Mouse (Mus musculus) layer of hippocampus, adult 2 months (tissue): ENCODE results near the gene Entpd4b. TPM values are rescaled to one million over a fixed set of nuclear protein-coding genes. Genes with fewer than 3 reads are reported as not detected.
"Not testable (repeated sequence)": the region's sequence is repeated elsewhere in the genome, so short reads cannot be mapped to it uniquely, and the experiment has no call there.

ENCODE experiments used
- DNase-seq, 2 experiments: peaks; one replicate each; pipeline ENCODE4 v3.0.0; 2022; ENCODE audit warnings: low spot score in 2 of 2
- H3K27ac ChIP-seq: fragments of 200-600 bp; 2 replicates; pipeline ENCODE4 v1.8.1; 2022
- H3K4me3 ChIP-seq: fragments of 200-600 bp; 2 replicates; pipeline ENCODE4 v1.8.1; 2022; ENCODE audit warnings: mild to moderate bottlenecking
- long read RNA-seq, 2 experiments: library from polyadenylated mRNA; stranded (forward); transcript quantifications; one replicate each; pipeline ENCODE4 v2.0.0; 2021; ENCODE audit warnings: borderline mapping rate in 2 of 2
- total RNA-seq, 2 experiments: library from RNA; stranded (reverse); gene quantifications; 2 replicates each; pipeline ENCODE4 v1.2.3; 2021

The Entpd4b gene
- total RNA-seq, result 10 to 100 TPM; 32.9 to 34.7 TPM
- long read RNA-seq, experiment 1, transcript Entpd4b-204 (13 exons, 3,589 nt), result major isoform, 23 of 73 reads
- long read RNA-seq, experiment 1, partial matches to known transcripts, result 1 of 73 reads
- long read RNA-seq, experiment 1, other reads (novel, unspliced or antisense), result 48 of 73 reads
- long read RNA-seq, experiment 2, transcript Entpd4b-204 (13 exons, 3,589 nt), result major isoform, 33 of 109 reads
- long read RNA-seq, experiment 2, partial matches to known transcripts, result 3 of 109 reads
- long read RNA-seq, experiment 2, other reads (novel, unspliced or antisense), result 73 of 109 reads

DNA sequence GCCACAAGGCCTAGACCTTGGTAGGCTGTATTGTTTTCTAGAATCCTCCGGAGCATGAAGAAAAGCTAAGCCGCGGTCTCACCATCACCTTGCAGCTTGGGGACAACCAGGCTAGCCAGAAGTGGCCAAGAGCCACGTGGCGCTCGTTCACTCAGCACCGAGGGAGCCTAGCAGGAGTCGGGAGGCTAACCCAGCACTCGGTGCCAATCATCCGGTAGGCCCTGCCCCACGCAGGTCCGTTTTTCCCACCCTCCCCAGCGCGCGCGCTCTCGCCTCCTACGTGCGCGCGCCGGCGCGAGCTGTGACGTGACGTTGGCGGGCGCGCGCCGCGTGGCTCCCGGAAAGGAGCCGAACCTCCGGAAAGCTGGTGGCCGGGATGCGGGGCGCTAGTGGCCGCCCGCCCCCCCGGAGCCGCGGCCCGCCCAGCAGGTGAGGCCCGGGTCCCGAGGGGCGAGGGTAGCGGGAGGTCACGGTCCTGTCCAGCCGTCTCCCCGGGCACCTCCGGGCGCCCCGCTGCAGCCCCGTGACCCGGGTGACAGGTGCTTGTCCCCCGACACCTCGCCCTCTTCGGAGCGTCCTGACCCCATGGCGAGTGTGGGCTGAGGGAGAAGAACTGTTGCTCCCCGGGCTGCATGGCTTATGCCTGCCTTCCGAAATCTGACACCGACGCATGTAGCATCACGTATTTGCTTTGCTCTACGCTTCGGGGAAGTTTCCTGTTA lies at the start of gene Entpd4b:
Gene Entpd4b, plus strand, starts transcription at position 315 of the 722 bp plus-strand sequence.
- not testable (repeated sequence) for DNase-seq, H3K4me3 ChIP-seq, H3K27ac ChIP-seq

GRCm38 (mm10) chr14:69507000-69507399 lies 48.2 kb upstream of the Entpd4b start:
- H3K27ac ChIP-seq, H3K4me3 ChIP-seq, DNase-seq: not testable (repeated sequence)

DNA sequence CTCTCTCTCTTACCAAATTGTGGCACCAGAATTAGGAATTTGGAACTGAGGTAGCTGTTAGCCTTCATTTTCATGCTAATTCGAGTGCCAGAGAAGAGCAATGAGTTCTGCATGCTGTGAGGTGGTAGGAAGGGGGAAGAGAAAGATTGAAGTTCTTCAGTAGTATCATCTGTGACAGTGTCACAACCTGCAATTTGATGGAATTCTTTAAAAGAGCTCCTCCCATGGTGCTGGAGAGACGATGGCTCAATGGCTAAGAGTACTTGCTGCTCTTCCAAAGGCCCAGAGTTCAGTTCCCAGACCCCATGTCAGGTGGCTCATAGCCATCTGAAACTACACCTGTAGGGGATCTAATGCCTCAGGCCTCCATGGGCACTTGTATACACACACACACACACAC lies 42.8 kb upstream of the Entpd4b start, which contains the start of gene Gm27179:
Gene Gm27179, minus strand, starts transcription at position 101 of the 400 bp plus-strand sequence.
- not testable (repeated sequence) for DNase-seq, H3K4me3 ChIP-seq, H3K27ac ChIP-seq

- DNase-seq, H3K27ac ChIP-seq: not testable (repeated sequence)
Measured at GRCm38 (mm10) chr14:69520810-69521209, 34.4 kb upstream of the Entpd4b start.

GRCm38 (mm10) chr14:69523001-69523400 lies 32.2 kb upstream of the Entpd4b start:
- H3K27ac ChIP-seq, H3K4me3 ChIP-seq, DNase-seq: not testable (repeated sequence)

More at GRCm38 (mm10) chr14:69520810-69521209, 34.4 kb upstream of the Entpd4b start:
- H3K4me3 ChIP-seq, result not testable (repeated sequence)

DNA sequence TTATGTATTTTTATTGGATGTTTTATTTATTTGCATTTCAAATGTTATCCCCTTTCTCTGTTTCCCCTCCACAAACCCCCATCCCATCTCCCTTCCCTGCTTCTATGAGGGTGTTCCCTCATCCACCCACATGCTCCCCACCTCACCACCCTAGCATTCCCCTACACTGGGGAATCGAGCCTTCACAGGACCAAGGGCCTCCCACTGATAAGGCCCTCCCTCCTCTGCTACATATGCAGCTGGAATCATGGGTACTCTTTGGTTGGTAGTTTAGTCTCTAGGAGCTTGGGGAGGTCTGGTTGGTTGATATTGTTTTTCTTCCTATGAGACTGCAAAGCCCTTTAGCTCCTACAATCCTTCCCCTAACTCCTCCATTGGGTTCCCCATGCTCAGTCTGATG lies 29.0 kb upstream of the Entpd4b start:
- DNase-seq, H3K4me3 ChIP-seq, H3K27ac ChIP-seq: not testable (repeated sequence)

DNA sequence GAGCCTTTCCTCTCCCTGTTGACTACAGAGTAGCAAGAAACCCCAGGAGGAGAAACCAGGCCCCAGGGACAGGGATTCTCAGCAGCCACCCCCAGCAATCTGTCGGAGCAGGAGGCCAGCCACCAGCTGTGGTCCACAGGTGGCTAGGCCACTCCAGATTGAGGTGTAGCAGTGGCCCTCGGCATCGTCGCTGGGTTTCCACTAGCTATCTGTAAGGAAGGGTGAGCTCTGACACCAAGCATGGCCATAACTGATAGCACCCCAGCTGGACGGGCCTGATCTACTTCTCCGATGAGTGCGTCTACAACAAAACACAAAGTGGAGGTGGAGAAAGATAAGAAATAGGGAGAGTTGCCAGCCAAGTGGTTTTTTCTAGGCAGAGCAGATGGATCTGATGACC lies 18.7 kb upstream of the Entpd4b start:
- H3K4me3 ChIP-seq, result not testable (repeated sequence)

DNA sequence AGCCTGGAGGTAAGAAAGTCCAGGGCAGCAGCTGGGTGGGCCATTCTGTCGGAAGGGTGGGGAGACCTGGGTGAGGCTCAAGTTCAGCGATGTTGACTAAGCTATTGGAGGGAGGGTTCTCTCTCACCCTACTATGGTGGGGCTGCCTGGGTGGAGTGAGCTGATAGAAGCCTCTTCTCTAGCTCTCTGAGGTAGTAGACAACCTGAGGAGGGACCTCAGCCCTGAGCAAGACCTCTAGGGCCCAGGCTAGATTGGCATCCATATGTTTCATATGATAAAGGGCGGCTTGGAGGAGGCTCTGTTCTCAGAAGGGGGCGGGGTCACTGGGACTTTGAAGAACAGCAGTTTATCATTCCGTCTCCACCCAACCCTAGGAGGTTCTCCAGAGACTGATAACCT lies 15.1 kb upstream of the Entpd4b start:
- not testable (repeated sequence) for H3K4me3 ChIP-seq, DNase-seq, H3K27ac ChIP-seq

More for the DNA sequence above, 18.7 kb upstream of the Entpd4b start:
- not testable (repeated sequence) for H3K27ac ChIP-seq, DNase-seq

DNA sequence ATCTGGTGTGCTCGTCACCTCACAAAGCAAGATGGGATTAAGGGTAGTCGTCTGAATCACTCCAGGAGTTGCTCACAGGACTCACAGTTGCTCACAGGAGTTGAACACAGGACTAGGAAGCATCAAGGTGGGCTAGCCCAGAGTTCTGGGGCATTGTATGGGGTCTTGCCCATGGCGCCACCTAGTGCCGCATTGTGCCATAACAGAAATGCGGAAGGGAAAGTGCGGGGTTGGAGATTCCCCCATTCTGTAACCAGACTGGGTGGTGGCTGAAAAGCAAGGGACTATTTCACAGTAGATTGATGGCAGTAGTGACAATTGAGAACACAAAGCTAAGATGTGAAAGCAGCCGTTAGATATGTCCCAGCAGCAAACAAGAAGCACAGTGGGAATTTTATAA lies 12.5 kb upstream of the Entpd4b start:
- not testable (repeated sequence) for DNase-seq, H3K27ac ChIP-seq, H3K4me3 ChIP-seq

- H3K27ac ChIP-seq, H3K4me3 ChIP-seq, DNase-seq: not testable (repeated sequence)
Measured at GRCm38 (mm10) chr14:69544033-69544432, 11.2 kb upstream of the Entpd4b start.

- not testable (repeated sequence) for H3K4me3 ChIP-seq, DNase-seq, H3K27ac ChIP-seq
Measured at GRCm38 (mm10) chr14:69545052-69545451, 10.2 kb upstream of the Entpd4b start.

DNA sequence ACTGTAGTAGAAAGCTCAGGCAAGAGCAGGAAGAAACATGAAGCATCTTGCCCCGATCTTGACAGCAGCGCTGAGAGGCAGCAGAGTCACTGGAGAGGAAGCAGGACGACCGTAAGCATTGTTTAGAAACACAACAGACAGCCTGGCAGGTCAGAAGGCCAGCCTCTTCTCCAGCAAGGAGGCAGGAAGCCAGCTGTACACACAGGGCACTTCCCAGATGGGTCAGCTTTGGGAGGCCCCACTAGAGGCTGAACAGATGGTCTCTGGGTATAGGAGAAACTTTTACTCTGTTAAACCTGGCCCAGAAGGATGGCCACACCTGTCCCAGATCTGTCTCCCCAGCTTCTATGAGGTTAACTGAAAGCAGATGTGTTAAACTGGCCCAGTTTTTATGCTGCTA lies 7.9 kb upstream of the Entpd4b start:
- not testable (repeated sequence) for H3K4me3 ChIP-seq, DNase-seq, H3K27ac ChIP-seq

DNA sequence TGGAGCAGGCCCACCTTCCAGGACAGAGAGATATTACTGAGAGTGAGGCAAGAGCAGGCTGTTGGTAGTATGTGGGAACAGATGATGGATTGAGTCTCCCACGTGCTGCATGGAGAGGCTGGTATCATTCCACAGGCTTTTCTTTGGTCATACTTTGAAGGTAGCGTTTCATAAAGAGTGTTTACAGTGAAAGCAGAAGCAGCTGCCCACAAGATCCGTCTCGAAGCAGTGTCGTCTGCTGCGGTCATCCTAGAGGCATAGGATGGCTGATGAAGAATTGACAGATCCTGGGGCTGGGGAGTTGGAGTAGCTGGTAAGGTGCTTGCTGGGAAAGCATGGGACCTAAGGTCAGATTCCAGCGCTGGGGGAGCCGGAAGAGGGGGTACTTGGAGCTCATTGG lies 1.6 kb downstream of the Entpd4b start:
- H3K4me3 ChIP-seq, H3K27ac ChIP-seq, DNase-seq: not testable (repeated sequence)

GRCm38 (mm10) chr14:69557550-69557949 lies 2.3 kb downstream of the Entpd4b start:
- not testable (repeated sequence) for H3K4me3 ChIP-seq, H3K27ac ChIP-seq, DNase-seq

Other genes starting within 250 kb of the Entpd4b start
- 1 to 10 TPM; 4.3 to 5.7 TPM for gene Gm16867, start 52.1 kb upstream of the Entpd4b start, total RNA-seq
- not detected for gene Gm27179, start 42.9 kb upstream of the Entpd4b start, total RNA-seq